Mouse (Mus musculus) kidney, postnatal 0 days (tissue): ENCODE measurements around the gene 1600002K03Rik. TPM values are rescaled to one million over a fixed set of nuclear protein-coding genes. Genes with fewer than 3 reads are reported as not detected.
A peak's percentile ranks its signal among the peaks of the same experiment; 100 is the strongest.

ENCODE experiments used
- ATAC-seq: fragments of 200-750 bp; cut with Nextera tagmentation; replicated peaks from 2 replicates; pipeline ENCODE4 v1.8.0; 2017; ENCODE audit warnings: low read depth, moderate number of reproducible peaks, moderate TSS enrichment, moderate library complexity; ENCODE audit not compliant: low FRiP score
- DNase-seq: peaks from one replicate; pipeline ENCODE4 v3.0.0-alpha.2; 2016; ENCODE audit warnings: low spot score
- H3K27ac ChIP-seq: fragments of 300-500 bp; sonication (generic); 2 replicates; pipeline ENCODE4 v1.5.1; 2014; ENCODE audit warnings: mild to moderate bottlenecking
- H3K27me3 ChIP-seq: fragments of 300-500 bp; sonication (generic); 2 replicates; pipeline ENCODE4 v1.6.1; 2014; ENCODE audit warnings: low read length, mixed read lengths; ENCODE audit not compliant: insufficient read depth
- H3K36me3 ChIP-seq: fragments of 300-500 bp; sonication (generic); 2 replicates; pipeline ENCODE4 v1.6.1; 2014; ENCODE audit warnings: low read length, mixed read lengths; ENCODE audit not compliant: insufficient read depth
- H3K4me1 ChIP-seq: fragments of 300-500 bp; sonication (generic); replicated peaks from 2 replicates; pipeline ENCODE4 v1.6.1; 2014; ENCODE audit warnings: antibody characterized with exemption, low read length, mixed read lengths; ENCODE audit not compliant: insufficient read depth
- H3K4me2 ChIP-seq: fragments of 300-500 bp; sonication (generic); 2 replicates; pipeline ENCODE4 v1.6.1; 2014; ENCODE audit warnings: mild to moderate bottlenecking, low read length, moderate library complexity, mixed read lengths
- H3K4me3 ChIP-seq: fragments of 300-500 bp; sonication (generic); replicated peaks from 2 replicates; pipeline ENCODE4 v1.5.1; 2014; ENCODE audit warnings: low read depth, low read length
- H3K9ac ChIP-seq: fragments of 300-500 bp; sonication (generic); 2 replicates; pipeline ENCODE4 v1.6.1; 2014; ENCODE audit warnings: low read depth, low read length
- H3K9me3 ChIP-seq: fragments of 300-500 bp; sonication (generic); replicated peaks from 2 replicates; pipeline ENCODE4 v1.6.1; 2016; ENCODE audit warnings: low read length, inconsistent platforms, mixed read lengths
- CTCF ChIP-seq: IDR thresholded peaks from 2 replicates; pipeline ENCODE4 v1.5.1; 2016; ENCODE audit warnings: antibody characterized with exemption, low read depth, mild to moderate bottlenecking, moderate library complexity
- WGBS: fragments of 180-500 bp; shearing (Covaris S2); extraction: QIAGEN DNeasy Blood & Tissue Kit; methylation state at CpG from one replicate; pipeline ENCODE4 v1.1.7; 2014; 5-methylcytosine and 5-hydroxymethylcytosine counted together
- polyA plus RNA-seq: library from polyadenylated mRNA; unstranded; fragments of >200 nt; fragmentation: Nextera tagmentation; extraction: Ambion mirVana; gene quantifications from 2 replicates; pipeline ENCODE4 v1.2.1, GENCODE M21; 2015

Gene 1600002K03Rik
- polyA plus RNA-seq, 1 experiment from 2014 or later = 11.0 TPM

GRCm38 (mm10) chr10:80176270-80176834, 3.6 kb downstream of the 1600002K03Rik start:
- no peak for TF ChIP-seq CTCF
- ATAC-seq (no peak), DNase-seq (no peak)
- Histone ChIP-seq H3K27ac (no peak overlapping the region), H3K36me3 (peaks cover 8% of the 10 kb centered on the region), H3K9ac (no peak overlapping the region), H3K4me3 (no peak overlapping the region), H3K27me3 (no peaks in the 10 kb centered on the region), H3K9me3 (no peaks in the 10 kb centered on the region), H3K4me1 (0 out of 2 replicates have a peak, but pooled peaks cover 10% of the 10 kb centered on the region), H3K4me2 (no peak overlapping the region)
- WGBS = 79% methylated on average over 5 of the region's 5 CpGs

GRCm38 (mm10) chr10:80177441-80178279, 4.9 kb downstream of the 1600002K03Rik start:
- DNase-seq = no peak
- Histone ChIP-seq H3K27me3 (no peaks in the 10 kb centered on the region), H3K36me3 (no peaks in the 10 kb centered on the region), H3K4me2 (no peak overlapping the region), H3K9me3 (no peaks in the 10 kb centered on the region), H3K9ac (no peak overlapping the region), H3K4me1 (0 out of 2 replicates have a peak, but pooled peaks cover 3% of the 10 kb centered on the region), H3K4me3 (no peak overlapping the region), H3K27ac (no peak overlapping the region)
- no peak for TF ChIP-seq CTCF
- no peak for ATAC-seq
- whole genome bisulfite sequencing = 75% methylated on average over 7 of the region's 7 CpGs

- Histone ChIP-seq H3K27ac (no peak within 1 kb of the TSS), H3K9me3 (no peaks in the 10 kb centered on the region), H3K4me3 (peak within 1 kb of the TSS; percentile 69), H3K27me3 (no peaks in the 10 kb centered on the region), H3K4me2 (peak within 1 kb of the TSS; percentile 70), H3K9ac (peak within 1 kb of the TSS; percentile 79), H3K4me1 (0 out of 2 replicates have a peak, but pooled peaks cover 3% of the 10 kb centered on the region), H3K36me3 (no peaks in the 10 kb centered on the region)
- peak; percentile 19; the same call in 1 of the 2 replicates for TF ChIP-seq CTCF
- no peak for DNase-seq
- ATAC-seq = peak; percentile 33
- WGBS = 5% methylated on average over 82 of the region's 106 CpGs
These were observed 6.6 kb downstream of the 1600002K03Rik start, which contains the start of gene Efna2 for GRCm38 (mm10) chr10:80179068-80180051. Gene Efna2 (plus strand): TSS chr10:80179482.

- Histone ChIP-seq H3K9ac (no peak overlapping the region), H3K4me1 (0 out of 2 replicates have a peak, but pooled peaks cover 3% of the 10 kb centered on the region), H3K27ac (no peak overlapping the region), H3K27me3 (no peaks in the 10 kb centered on the region), H3K9me3 (no peaks in the 10 kb centered on the region), H3K4me2 (peak overlapping the region; percentile 70), H3K36me3 (no peaks in the 10 kb centered on the region), H3K4me3 (peak overlapping the region; percentile 5; the same call in 1 of the 2 replicates)
- 51% methylated on average over 6 of the region's 6 CpGs for WGBS
- DNase-seq (no peak), ATAC-seq (no peak)
- TF ChIP-seq CTCF = no peak
These were observed 7.5 kb downstream of the 1600002K03Rik start for GRCm38 (mm10) chr10:80180288-80180687.

GRCm38 (mm10) chr10:80180823-80181222, 8.1 kb downstream of the 1600002K03Rik start:
- DNase-seq (no peak), ATAC-seq (no peak)
- no peaks in the 10 kb centered on the region for H3K9me3 ChIP-seq
- no peak overlapping the region for H3K27ac ChIP-seq
- no peaks in the 10 kb centered on the region for H3K27me3 ChIP-seq
- H3K4me2 ChIP-seq = peak overlapping the region; percentile 70; the same call in 1 of the 2 replicates
- H3K36me3 ChIP-seq = no peaks in the 10 kb centered on the region
- WGBS = 49% methylated on average over 5 of the region's 5 CpGs
- 0 out of 2 replicates have a peak, but pooled peaks cover 3% of the 10 kb centered on the region for H3K4me1 ChIP-seq
- TF ChIP-seq CTCF = no peak
- H3K9ac ChIP-seq = no peak overlapping the region
- H3K4me3 ChIP-seq = no peak overlapping the region
